Mouse (Mus musculus): Measurements from ENCODE around the gene Zbtb21.
"Not testable (repeated sequence)": the region's sequence is repeated elsewhere in the genome, so short reads cannot be mapped to it uniquely, and the experiment has no call there.

Gene Zbtb21

GRCm38 (mm10) chr16:97948836-97949235 is 13.6 kb downstream of the Zbtb21 start:
- DNase-seq (ENCODE audit: inconsistent age in 2 of 2, low spot score in 1 of 2): no peak

- not testable (repeated sequence) for DNase-seq (ENCODE audit: inconsistent age in 2 of 2, low spot score in 1 of 2)
Measured at GRCm38 (mm10) chr16:97946993-97947392, 15.4 kb downstream of the Zbtb21 start.

- DNase-seq (ENCODE audit: inconsistent age in 2 of 2, low spot score in 1 of 2): no peak
Measured at GRCm38 (mm10) chr16:97941844-97942243, 20.6 kb downstream of the Zbtb21 start.

GRCm38 (mm10) chr16:97940471-97940973 is 21.9 kb downstream of the Zbtb21 start:
- DNase-seq (ENCODE audit: inconsistent age in 2 of 2, low spot score in 1 of 2): no peak

- no peak for DNase-seq (ENCODE audit: inconsistent age in 2 of 2, low spot score in 1 of 2)
Measured at GRCm38 (mm10) chr16:97935815-97936214, 26.6 kb downstream of the Zbtb21 start.

- peak in 1 of 2 experiments; percentile 70 for DNase-seq (ENCODE audit: inconsistent age in 2 of 2, low spot score in 1 of 2)
Measured at GRCm38 (mm10) chr16:97930231-97930630, 32.2 kb downstream of the Zbtb21 start.

- peak in 1 of 2 experiments; percentile 51 for DNase-seq (ENCODE audit: inconsistent age in 2 of 2, low spot score in 1 of 2)
Measured at GRCm38 (mm10) chr16:97929520-97929919, 32.9 kb downstream of the Zbtb21 start.

- no peak for DNase-seq (ENCODE audit: inconsistent age in 2 of 2, low spot score in 1 of 2)
Measured at GRCm38 (mm10) chr16:97927331-97927938, 35.0 kb downstream of the Zbtb21 start.

- no peak for DNase-seq (ENCODE audit: inconsistent age in 2 of 2, low spot score in 1 of 2)
Measured at GRCm38 (mm10) chr16:97926381-97926780, 36.0 kb downstream of the Zbtb21 start.

- DNase-seq (ENCODE audit: inconsistent age in 2 of 2, low spot score in 1 of 2): no peak
Measured at GRCm38 (mm10) chr16:97925760-97926159, 36.7 kb downstream of the Zbtb21 start.

- DNase-seq (ENCODE audit: inconsistent age in 2 of 2, low spot score in 1 of 2): no peak
Measured at GRCm38 (mm10) chr16:97923700-97924099, 38.7 kb downstream of the Zbtb21 start.

GRCm38 (mm10) chr16:97922779-97923126 is 39.7 kb downstream of the Zbtb21 start:
- no peak for DNase-seq (ENCODE audit: inconsistent age in 2 of 2, low spot score in 1 of 2)

- peak; percentile 91 to 97 for DNase-seq (ENCODE audit: inconsistent age in 2 of 2, low spot score in 1 of 2)
Measured at GRCm38 (mm10) chr16:97921961-97922778, 40.3 kb downstream of the Zbtb21 start.

GRCm38 (mm10) chr16:97920621-97921020 is 41.8 kb downstream of the Zbtb21 start:
- DNase-seq (ENCODE audit: inconsistent age in 2 of 2, low spot score in 1 of 2): no peak

- DNase-seq (ENCODE audit: inconsistent age in 2 of 2, low spot score in 1 of 2): no peak
Measured at GRCm38 (mm10) chr16:97919793-97920192, 42.6 kb downstream of the Zbtb21 start.

- DNase-seq (ENCODE audit: inconsistent age in 2 of 2, low spot score in 1 of 2): no peak
Measured at GRCm38 (mm10) chr16:97912873-97913272, 49.5 kb downstream of the Zbtb21 start.

GRCm38 (mm10) chr16:97909356-97909755 is 53.1 kb downstream of the Zbtb21 start:
- no peak for DNase-seq (ENCODE audit: inconsistent age in 2 of 2, low spot score in 1 of 2)

GRCm38 (mm10) chr16:97907496-97907895 is 54.9 kb downstream of the Zbtb21 start:
- no peak for DNase-seq (ENCODE audit: inconsistent age in 2 of 2, low spot score in 1 of 2)

GRCm38 (mm10) chr16:97906337-97906736 is 56.1 kb downstream of the Zbtb21 start:
- no peak for DNase-seq (ENCODE audit: inconsistent age in 2 of 2, low spot score in 1 of 2)

GRCm38 (mm10) chr16:97905449-97905991 is 56.9 kb downstream of the Zbtb21 start:
- no peak for DNase-seq (ENCODE audit: inconsistent age in 2 of 2, low spot score in 1 of 2)

- DNase-seq (ENCODE audit: inconsistent age in 2 of 2, low spot score in 1 of 2): no peak
Measured at GRCm38 (mm10) chr16:97904035-97904434, 58.4 kb downstream of the Zbtb21 start.

All from adrenal gland, adult (tissue).